Mouse (Mus musculus) hematopoietic stem cell, adult 5-6 weeks (primary cell): ENCODE results near the gene Sema4a. TPM values are rescaled to one million over a fixed set of nuclear protein-coding genes. Genes with fewer than 3 reads are reported as not detected.

Experiments
- ATAC-seq, 2 experiments: fragments of 125-278 bp in 1 of 2; replicated peaks in 1 of 2; 2 replicates each; pipeline ENCODE4 v1.8.0; 2016 to 2017; ENCODE audit warnings: inconsistent platforms in 2 of 2, mild to moderate bottlenecking in 2 of 2, moderate number of reproducible peaks in 2 of 2, low read depth in 1 of 2, moderate TSS enrichment in 1 of 2; ENCODE audit not compliant: low FRiP score in 2 of 2, poor library complexity in 2 of 2, severe bottlenecking in 2 of 2, insufficient read depth in 1 of 2, low TSS enrichment in 1 of 2
- total RNA-seq: library from RNA; stranded (forward); fragments of 172-1452, 232-1000 nt; gene quantifications from 2 replicates; pipeline ENCODE4 v1.2.3, GENCODE M21; 2017

Sema4a gene
- total RNA-seq, 1 experiment from 2014 or later = 4.3 TPM

- ATAC-seq = no peak
Measured at GRCm38 (mm10) chr3:88420771-88421170, 40.2 kb downstream of the Sema4a start.

DNA sequence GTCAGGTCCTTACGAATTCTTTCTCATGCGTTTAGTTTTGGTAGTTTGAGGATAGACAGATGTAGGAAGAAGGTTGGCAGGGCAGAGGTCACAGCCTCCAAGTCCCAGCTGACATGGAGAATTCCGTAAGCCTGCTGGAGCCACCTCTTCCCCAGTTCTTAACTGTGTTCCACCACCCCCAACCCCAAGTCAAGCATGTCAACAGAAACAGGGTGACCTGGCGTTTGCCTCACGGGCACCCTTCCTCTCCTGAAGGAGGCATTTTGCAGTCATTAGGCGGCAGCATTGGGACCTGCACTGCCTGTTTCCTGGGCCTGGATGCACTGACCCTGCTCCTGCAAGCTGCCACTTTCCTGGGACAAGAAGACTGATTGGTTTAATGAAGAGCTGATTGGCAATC, 43.0 kb downstream of the Sema4a start:
- ATAC-seq = no peak

DNA sequence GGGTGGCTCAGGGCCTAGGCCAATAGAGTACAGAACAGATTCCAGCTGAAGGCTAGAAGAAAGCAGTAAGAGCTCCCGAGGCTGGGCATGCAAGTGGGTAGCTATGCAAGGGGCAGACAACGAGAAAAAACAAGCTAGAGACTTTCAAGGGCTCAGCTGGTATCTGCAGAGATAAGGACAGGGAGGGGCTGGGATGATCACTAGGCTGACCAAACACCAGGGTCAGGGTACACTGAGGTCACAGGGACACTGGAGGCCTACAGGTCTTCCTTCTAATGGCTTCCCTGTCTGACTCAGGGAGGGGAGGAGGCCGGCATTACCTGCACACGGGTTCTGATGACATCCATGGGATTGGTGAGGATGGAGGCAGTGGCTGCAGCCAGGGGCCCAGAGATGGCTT, 45.3 kb downstream of the Sema4a start:
- no peak for ATAC-seq

GRCm38 (mm10) chr3:88412636-88413035, 48.3 kb downstream of the Sema4a start:
- ATAC-seq = no peak

GRCm38 (mm10) chr3:88411681-88412080, 49.3 kb downstream of the Sema4a start:
- no peak for ATAC-seq

DNA sequence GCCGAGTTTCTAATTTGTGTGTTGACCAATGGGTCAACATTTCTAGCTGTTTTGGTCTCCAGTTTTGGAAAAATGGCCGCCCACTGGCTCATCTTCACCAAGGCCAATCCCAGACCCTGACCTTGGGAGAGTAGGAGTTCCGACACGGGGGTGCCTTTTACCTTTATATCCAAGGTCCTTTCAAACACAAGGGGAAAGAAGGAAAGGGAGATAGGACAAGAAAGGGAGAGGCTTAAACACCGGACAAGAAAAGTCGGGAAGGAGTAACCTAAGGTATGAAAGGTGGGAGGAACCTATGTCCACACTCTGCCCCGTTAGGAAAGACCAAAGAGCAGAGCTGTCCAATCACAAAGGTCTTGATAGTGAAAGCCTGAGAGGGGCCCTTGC, 50.3 kb downstream of the Sema4a start:
- ATAC-seq = no peak

DNA sequence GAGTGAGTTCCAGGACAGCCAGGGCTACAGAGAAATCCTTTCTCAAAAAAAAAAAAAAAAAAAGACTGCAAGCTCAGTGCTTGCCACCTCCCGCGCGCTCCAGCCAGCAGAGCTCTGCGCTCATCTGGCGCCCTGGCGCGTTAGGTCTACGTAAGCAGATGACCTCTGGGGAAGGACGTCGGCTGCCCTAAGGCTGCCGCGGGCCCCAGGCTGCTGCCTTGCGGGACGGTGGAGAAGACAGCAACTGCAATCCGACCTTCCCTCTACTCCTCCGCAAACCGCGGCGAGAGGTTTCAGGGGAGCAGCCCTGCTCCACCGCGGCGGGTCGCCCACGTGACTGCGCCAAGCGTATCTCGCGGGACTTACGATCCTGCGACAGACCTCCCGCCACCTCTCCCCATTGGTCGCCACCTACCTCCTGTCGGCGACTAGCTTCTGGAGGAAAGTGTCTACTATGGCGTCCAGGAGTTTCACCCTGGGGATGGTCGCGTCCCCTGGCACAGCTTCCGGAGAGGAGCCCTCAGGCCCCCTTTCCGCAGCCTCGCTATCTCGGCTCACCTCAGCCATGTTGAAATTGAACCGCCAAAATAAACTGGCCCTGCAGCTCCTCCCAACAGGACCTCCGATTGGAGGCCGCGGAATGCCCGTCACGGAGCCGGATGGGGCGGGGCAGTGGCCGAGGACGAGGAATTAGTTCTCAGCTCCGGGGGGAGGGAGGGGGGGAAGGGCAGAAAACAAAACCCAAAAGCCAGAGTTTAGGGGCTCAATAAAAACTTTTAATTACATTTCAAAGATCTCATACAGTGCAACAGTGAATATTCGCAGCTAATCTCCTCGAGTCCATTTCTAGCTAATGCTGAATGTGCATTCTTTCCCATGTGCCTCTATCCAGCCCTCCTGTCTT, 51.0 kb downstream of the Sema4a start, which contains the start of gene Pmf1:
Gene Pmf1 (minus strand): TSS at position 591 of the 904 bp plus-strand sequence.
- ATAC-seq = peak; percentile 94 to 96

GRCm38 (mm10) chr3:88408953-88409352, 52.0 kb downstream of the Sema4a start:
- ATAC-seq = no peak

DNA sequence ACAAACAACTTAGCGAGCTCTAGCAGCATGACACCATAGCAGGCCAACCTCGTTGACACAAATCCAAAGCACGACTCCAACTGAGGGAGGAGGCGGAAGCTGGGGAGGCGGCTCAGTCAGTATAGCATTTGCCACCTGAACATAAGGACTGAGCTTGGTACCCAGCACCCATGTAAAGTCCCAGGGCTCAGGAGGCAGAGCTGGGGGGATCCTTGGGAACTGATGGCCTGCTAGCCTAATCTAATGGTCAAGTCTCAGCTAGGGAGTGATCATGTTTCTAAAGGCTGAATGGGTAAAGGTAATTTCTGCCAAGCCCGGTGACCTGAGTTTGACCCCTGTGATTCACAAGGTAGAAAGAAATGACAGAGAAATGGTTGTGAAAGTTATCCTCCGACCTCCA, 53.5 kb downstream of the Sema4a start:
- ATAC-seq = no peak

DNA sequence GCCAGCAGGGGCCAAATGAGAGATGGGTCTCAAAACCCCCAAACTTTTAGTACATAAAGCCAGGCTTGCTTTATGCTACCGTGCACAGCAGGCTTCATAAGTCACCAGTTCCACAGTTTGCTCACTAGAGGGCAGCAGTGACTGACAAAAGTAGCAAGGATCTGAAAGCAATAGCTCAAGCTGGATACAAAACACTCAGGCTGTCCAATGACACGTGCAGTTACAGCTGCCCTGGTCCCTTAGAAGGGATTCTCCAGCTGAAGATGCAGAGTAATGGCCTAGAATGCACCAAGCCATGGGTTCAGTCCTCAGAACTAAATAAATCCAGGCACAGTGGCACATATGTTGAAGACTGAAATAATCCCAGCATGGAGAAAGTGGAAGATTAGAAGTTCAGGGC, 53.9 kb downstream of the Sema4a start:
- ATAC-seq = peak; percentile 31 to 57; a peak in 3 of 4 replicates

DNA sequence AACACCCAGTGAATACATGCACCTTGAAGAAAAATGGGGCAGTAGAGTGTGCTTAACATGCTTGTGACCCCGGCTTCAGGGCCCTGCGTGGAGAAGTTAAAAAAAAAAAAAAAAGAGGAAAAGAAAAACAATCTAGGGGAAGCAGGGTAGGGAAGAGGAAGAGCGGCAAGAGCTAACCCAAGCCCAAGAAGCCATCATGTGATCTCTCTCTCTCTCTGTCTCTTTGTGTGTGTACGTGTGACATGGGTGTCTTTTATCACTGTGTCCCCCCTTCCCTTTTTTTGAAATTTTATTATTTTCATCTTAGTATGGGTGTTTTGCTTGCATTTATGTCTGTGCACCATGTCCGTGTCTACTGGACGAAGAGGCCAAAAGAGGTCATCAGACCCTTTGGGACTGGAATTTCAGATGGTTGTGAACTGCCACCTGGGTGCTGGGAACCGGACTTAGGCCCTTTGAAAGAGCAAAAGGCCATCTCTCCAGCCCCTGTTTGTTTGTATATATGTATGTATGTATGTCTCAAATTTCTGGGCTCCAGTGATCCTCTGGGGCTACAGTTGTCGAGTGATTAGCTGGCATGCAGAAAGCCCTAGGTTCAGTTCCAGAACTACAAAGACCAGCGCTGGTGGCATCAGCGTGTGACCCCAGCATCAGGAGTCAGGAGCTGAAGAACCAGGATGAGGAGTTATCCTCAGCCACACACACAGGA, 57.3 kb downstream of the Sema4a start:
- ATAC-seq = no peak

- no peak for ATAC-seq
Measured at GRCm38 (mm10) chr3:88398666-88399065, 62.3 kb downstream of the Sema4a start.

DNA sequence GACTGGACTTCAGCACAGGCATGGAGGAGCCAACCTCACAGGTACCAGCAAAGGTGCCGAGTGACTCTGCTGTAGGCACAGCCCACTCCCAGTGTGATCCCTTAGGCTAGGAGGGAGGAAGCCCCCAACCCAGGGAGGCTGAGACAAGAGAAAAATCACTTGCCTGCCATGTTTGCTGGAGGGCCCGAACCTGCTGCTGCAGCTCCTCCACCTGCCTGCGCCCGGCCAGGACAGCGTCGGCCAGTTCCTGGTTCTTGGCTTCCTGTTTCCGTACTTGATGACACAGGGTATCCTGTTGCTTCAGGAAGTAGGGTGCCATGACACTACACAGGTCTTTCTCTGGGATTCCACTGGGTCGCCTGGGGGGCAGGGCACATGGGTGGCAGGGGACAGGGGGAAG, 65.2 kb downstream of the Sema4a start:
- ATAC-seq = no peak; a peak in 2 of 4 replicates

GRCm38 (mm10) chr3:88395288-88395687, 65.7 kb downstream of the Sema4a start:
- no peak for ATAC-seq

DNA sequence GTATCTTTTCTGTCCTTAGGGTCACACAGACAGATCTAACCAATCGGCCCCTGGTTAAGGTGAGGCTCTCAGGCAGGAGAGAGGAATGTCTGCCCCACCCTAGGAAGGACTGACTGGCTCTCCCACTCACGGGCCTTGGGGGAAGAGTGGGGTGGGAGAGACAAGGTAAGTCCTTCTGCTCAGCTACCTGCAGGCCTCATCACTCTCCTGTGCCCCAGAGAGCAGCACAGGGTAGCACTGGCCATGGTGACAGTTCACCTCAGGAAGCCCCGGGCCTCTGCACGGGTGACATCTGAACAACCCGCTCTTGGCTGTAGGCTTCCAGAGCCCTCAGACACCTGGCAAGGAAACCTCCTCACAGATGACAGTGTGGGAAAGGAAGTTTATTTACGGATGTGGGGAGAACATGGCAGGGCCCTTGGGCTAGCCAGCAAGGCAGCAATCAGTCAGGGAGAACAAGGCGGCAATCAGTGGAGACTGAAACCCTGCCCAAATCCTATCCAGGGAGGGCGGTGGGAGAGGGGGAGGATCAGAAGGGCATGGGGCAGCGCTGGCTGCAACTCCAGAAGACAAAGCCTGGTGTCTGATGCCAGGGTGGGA, 67.1 kb downstream of the Sema4a start:
- no peak for ATAC-seq
